Mouse (Mus musculus) midbrain, embryonic 14.5 days (tissue): ENCODE results near the gene Prmt2. TPM values are rescaled to one million over a fixed set of nuclear protein-coding genes. Genes with fewer than 3 reads are reported as not detected.

Experiments
- ATAC-seq: fragments of 200-750 bp; cut with Nextera tagmentation; 2 replicates; pipeline ENCODE4 v1.8.0; 2017; ENCODE audit warnings: moderate number of reproducible peaks, moderate library complexity; ENCODE audit not compliant: low FRiP score, low TSS enrichment
- DNase-seq: peaks from one replicate; pipeline ENCODE4 v3.0.0-alpha.2; 2015
- H3K27ac ChIP-seq: fragments of 300-500 bp; sonication (generic); replicated peaks from 2 replicates; pipeline ENCODE4 v1.5.1; 2014; ENCODE audit warnings: mild to moderate bottlenecking, low read depth, low read length, moderate library complexity
- H3K27me3 ChIP-seq: fragments of 300-500 bp; sonication (generic); 2 replicates; pipeline ENCODE4 v1.6.1; 2014; ENCODE audit warnings: low read length, control low read depth, mixed read lengths; ENCODE audit not compliant: control insufficient read depth, insufficient read depth
- H3K36me3 ChIP-seq: fragments of 300-500 bp; sonication (generic); 2 replicates; pipeline ENCODE4 v1.6.1; 2014; ENCODE audit warnings: low read length, control low read depth; ENCODE audit not compliant: control insufficient read depth, insufficient read depth
- H3K4me1 ChIP-seq: fragments of 300-500 bp; sonication (generic); 2 replicates; pipeline ENCODE4 v1.6.1; 2014; ENCODE audit warnings: mild to moderate bottlenecking, antibody characterized with exemption, low read length, control low read depth; ENCODE audit not compliant: control insufficient read depth, insufficient read depth
- H3K4me2 ChIP-seq: fragments of 300-500 bp; sonication (generic); 2 replicates; pipeline ENCODE4 v1.6.1; 2014; ENCODE audit warnings: mild to moderate bottlenecking, low read length, moderate library complexity
- H3K4me3 ChIP-seq: fragments of 300-500 bp; sonication (generic); replicated peaks from 2 replicates; pipeline ENCODE4 v1.5.1; 2014; ENCODE audit warnings: low read depth, low read length
- H3K9ac ChIP-seq: fragments of 300-500 bp; sonication (generic); replicated peaks from 2 replicates; pipeline ENCODE4 v1.6.1; 2014; ENCODE audit warnings: mild to moderate bottlenecking, low read length, moderate library complexity
- H3K9me3 ChIP-seq: fragments of 300-500 bp; sonication (generic); 2 replicates; pipeline ENCODE4 v1.6.1; 2016; ENCODE audit warnings: low read length, control low read depth, mixed read lengths; ENCODE audit not compliant: control insufficient read depth
- WGBS: fragments of 180-500 bp; shearing (Covaris S2); extraction: QIAGEN DNeasy Blood & Tissue Kit; methylation state at CpG from one replicate; pipeline ENCODE4 v1.1.7; 2014; 5-methylcytosine and 5-hydroxymethylcytosine counted together
- polyA plus RNA-seq: library from polyadenylated mRNA; unstranded; fragments of >200 nt; fragmentation: Nextera tagmentation; extraction: Ambion mirVana; gene quantifications from 2 replicates; pipeline ENCODE4 v1.2.1, GENCODE M21; 2014

Prmt2 gene
- 357 and 385 TPM in 2 replicates for polyA plus RNA-seq

DNA sequence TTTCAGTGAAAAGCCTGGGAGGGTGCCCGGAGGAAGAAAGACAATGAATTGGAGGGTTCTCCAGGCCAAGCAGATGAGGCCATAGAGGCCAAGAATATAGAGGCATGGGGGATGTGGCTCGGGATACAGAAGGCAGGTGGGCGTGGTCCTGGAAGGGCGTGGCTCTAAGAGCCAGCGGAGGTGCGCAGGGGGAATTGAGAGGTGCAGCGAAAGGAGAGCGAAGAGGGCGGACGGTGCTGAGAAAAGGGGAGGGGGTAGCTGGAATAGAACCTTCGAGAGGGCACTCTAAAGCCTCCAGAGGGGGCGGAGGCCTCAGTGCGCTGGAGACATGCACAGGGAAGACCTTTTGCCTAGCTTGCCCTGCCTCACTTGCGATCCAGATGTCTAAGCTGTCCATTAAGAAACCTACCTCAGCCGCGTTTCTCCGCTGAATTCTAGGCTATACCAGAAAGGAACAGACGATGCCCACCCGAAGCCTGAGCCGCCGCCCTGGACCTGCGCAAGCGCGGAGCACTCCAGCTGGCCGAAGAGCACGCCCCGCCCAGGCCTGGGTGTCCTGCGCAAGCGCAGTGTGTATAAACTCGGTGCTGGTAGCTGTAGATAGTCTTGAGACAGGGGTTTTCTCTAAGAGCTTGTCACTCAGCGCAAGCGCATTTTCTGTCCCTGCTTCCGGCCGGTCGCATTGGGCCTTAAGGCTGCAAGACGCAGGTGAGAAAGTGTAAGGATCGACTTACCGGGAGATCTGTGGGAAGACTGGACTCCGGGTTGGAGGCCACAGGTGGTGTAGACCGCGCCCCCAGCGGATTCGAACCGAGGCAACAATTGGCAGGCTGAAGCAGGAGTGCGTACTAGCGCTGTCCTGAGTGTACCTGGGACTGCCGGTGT is at the start of gene Prmt2:
Prmt2 (minus strand) TSS at position 525 of the 885 bp plus-strand sequence.
- Histone ChIP-seq H3K9me3 (no peaks in the 10 kb centered on the region), H3K36me3 (0 out of 2 replicates have a peak, but pooled peaks cover 9% of the 10 kb centered on the region), H3K9ac (peak within 1 kb of the TSS; percentile 83), H3K4me2 (peak within 1 kb of the TSS; percentile 69), H3K27ac (peak within 1 kb of the TSS; percentile 95), H3K27me3 (no peaks in the 10 kb centered on the region), H3K4me3 (peak within 1 kb of the TSS; percentile 76), H3K4me1 (peaks cover 26% of the 10 kb centered on the region)
- under 1% methylated on average over 47 of the region's 47 CpGs for WGBS
- ATAC-seq (peak; percentile 97), DNase-seq (peak; percentile 98)

DNA sequence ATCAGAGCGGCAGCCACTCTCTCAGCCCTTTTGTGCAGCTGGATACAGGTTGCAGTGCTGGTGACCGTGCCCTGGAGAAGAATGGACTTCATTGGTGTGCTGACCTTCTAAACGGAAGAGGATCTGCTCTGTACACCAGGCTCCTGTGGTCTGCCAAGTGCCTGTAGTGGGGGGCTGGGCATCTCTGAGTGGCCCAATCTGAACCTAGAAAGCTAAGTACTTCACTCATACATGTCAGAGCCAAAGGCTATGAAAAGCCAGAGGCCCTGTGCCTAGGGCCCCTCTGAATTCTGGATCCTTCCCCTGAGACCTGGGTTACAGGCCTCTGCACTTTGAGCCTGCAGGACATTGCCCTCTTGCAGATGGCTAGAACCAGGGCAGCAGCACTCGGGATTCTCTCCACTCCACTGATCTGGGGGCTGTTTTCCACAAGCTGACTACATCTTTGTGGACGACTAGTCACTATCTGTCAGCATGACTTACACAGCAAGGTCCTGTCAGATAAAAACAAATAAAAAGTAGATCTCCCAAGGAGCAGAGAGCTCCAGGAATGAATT is 41.0 kb upstream of the Prmt2 start:
- no peak overlapping the region for H3K4me3 ChIP-seq
- WGBS = 66% methylated on average over 5 of the region's 5 CpGs
- ATAC-seq (no peak), DNase-seq (no peak)
- no peak overlapping the region for H3K27ac ChIP-seq
- H3K4me2 ChIP-seq = no peak overlapping the region
- no peaks in the 10 kb centered on the region for H3K9me3 ChIP-seq
- H3K9ac ChIP-seq = no peak overlapping the region
- no peaks in the 10 kb centered on the region for H3K27me3 ChIP-seq
- H3K4me1 ChIP-seq = no peaks in the 10 kb centered on the region
- H3K36me3 ChIP-seq = peaks cover 91% of the 10 kb centered on the region

DNA sequence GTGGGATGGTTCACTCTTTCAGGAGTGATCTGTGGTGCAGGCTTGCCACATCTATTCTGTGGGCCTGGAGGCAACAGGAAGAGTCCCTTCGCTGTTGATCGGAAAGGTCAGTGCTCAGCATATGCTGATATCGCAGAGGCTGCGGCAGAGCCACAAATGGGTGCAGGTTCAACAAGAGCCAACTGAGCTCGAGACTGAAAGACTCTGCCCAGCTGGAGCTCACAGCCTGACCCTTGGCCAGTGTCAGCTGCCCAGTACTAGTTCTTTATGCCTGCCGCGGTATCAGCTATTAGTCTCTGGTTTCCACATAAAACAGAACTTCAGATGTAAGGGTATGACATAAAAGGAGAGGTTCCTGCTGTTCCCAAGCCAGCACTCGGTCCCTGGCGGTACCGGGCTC is 37.6 kb upstream of the Prmt2 start:
- no peak for ATAC-seq
- DNase-seq = no peak
- Histone ChIP-seq H3K9ac (no peak overlapping the region), H3K4me3 (no peak overlapping the region), H3K27ac (no peak overlapping the region), H3K36me3 (peaks cover 92% of the 10 kb centered on the region), H3K4me2 (no peak overlapping the region), H3K4me1 (no peaks in the 10 kb centered on the region), H3K27me3 (no peaks in the 10 kb centered on the region), H3K9me3 (no peaks in the 10 kb centered on the region)
- WGBS = 82% methylated on average over 10 of the region's 10 CpGs

DNA sequence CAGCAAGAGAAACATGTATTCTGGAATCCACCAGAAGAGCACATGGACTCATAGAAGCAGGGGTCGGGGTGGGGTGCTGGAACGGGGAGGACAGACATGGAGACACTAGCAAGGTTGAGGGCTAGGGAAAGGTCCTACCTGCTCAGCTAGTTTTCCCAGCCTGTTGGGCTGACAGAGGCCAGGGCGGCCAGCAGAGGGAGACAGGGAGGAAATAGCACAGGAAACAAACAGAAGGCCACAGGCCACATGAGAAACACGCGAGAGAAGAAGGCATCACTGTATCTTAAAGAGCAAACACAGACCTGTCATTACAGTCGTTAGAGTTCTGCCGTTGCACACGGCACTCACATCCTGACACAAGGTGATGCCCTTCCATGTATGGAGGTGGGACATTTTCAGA is 33.6 kb upstream of the Prmt2 start:
- no peak overlapping the region for H3K4me2 ChIP-seq
- H3K9ac ChIP-seq = no peak overlapping the region
- DNase-seq (peak; percentile 46), ATAC-seq (no peak)
- peaks cover 94% of the 10 kb centered on the region for H3K36me3 ChIP-seq
- no peaks in the 10 kb centered on the region for H3K9me3 ChIP-seq
- H3K27ac ChIP-seq = no peak overlapping the region
- no peak overlapping the region for H3K4me3 ChIP-seq
- no peaks in the 10 kb centered on the region for H3K27me3 ChIP-seq
- WGBS = 57% methylated on average over 8 of the region's 8 CpGs
- H3K4me1 ChIP-seq = no peaks in the 10 kb centered on the region

DNA sequence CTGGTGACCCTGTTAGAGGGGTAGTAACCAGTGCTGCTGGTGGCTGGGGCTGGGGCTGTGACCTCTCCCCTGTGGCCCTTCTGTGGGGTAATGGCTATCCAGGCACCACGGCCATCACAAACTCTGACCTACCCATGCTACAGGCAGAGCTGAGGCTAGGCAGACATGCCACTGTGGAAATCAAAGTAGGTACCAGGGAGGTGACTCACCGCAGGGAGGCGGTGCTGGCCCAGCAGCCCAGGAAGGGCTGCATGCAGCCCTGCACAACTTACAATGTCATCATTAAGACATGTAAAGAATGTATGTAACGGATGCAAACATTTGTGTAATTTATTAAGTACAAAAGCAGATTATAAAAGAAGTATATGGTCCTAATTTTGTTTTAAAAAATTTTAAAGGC is 24.8 kb upstream of the Prmt2 start:
- Histone ChIP-seq H3K4me2 (no peak overlapping the region), H3K36me3 (peaks cover 42% of the 10 kb centered on the region), H3K27ac (no peak overlapping the region), H3K9me3 (no peaks in the 10 kb centered on the region), H3K9ac (no peak overlapping the region), H3K27me3 (no peaks in the 10 kb centered on the region), H3K4me1 (no peaks in the 10 kb centered on the region), H3K4me3 (no peak overlapping the region)
- WGBS = 70% methylated on average over 4 of the region's 4 CpGs
- DNase-seq = no peak
- no peak for ATAC-seq

DNA sequence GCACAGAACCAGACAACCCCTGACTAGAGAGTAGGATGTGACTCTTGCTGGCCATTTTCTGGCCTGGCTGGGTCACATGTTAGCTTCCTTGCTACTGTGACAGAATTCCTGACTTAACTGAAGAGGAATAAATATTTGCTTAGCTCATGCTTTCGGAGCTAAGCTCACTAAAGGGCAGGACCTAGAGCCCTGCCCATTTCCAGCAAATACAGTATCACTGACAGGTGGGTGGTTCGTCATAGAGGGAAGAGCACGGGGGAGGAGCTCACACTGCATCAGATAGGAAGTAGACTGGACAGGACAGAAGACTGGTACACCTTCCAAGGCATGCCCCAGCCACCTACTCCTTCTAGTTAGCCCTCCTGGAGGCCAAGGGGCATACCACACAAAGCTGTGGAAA is 23.8 kb upstream of the Prmt2 start:
- ATAC-seq = no peak
- 80% methylated on average over 3 of the region's 3 CpGs for WGBS

DNA sequence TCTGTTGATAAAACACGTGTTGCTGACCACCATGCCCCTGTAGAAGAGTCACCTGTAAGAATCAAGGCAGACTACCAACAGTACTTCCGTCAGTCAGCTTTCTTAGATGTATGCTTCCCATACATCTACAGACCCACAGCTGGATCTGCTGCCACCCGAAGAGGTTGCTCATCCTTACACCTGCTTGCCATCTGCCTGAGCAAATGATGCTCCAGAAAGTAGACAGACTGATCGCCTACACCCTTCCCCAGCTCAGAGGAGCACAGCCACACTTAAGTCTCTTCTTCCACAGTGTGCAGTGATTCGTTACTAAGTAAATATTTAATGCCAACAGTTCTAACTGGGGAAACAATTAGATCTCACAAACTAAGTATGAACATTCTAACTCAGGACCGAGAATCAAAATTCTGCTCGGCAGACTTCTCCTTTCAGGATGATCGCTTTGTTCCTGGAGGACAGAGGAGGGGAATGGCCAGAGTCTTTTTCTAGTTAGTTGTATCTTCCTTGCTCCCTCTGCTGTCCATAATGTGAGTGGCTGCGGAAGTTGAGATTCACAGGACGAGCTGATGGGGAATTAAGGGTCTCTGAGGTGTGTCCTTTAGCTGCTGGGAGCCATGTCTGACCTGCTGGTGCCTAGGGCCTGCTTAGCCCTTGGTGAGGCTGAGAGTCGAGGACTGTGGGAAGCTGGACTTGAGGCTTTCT is 22.8 kb upstream of the Prmt2 start:
- no peak for ATAC-seq
- no peak overlapping the region; the same call in 1 of the 2 replicates for H3K27ac ChIP-seq
- H3K4me2 ChIP-seq = no peak overlapping the region
- 58% methylated on average over 11 of the region's 11 CpGs for WGBS
- DNase-seq = peak; percentile 73
- H3K36me3 ChIP-seq = peaks cover 25% of the 10 kb centered on the region
- no peaks in the 10 kb centered on the region for H3K9me3 ChIP-seq
- H3K9ac ChIP-seq = no peak overlapping the region
- H3K27me3 ChIP-seq = no peaks in the 10 kb centered on the region
- H3K4me3 ChIP-seq = no peak overlapping the region
- H3K4me1 ChIP-seq = no peaks in the 10 kb centered on the region

More for the DNA sequence above, 23.8 kb upstream of the Prmt2 start:
- Histone ChIP-seq H3K4me2 (no peak overlapping the region), H3K27me3 (no peaks in the 10 kb centered on the region), H3K9ac (no peak overlapping the region), H3K4me3 (no peak overlapping the region), H3K27ac (no peak overlapping the region), H3K36me3 (peaks cover 35% of the 10 kb centered on the region), H3K4me1 (no peaks in the 10 kb centered on the region), H3K9me3 (no peaks in the 10 kb centered on the region)
- no peak for DNase-seq

DNA sequence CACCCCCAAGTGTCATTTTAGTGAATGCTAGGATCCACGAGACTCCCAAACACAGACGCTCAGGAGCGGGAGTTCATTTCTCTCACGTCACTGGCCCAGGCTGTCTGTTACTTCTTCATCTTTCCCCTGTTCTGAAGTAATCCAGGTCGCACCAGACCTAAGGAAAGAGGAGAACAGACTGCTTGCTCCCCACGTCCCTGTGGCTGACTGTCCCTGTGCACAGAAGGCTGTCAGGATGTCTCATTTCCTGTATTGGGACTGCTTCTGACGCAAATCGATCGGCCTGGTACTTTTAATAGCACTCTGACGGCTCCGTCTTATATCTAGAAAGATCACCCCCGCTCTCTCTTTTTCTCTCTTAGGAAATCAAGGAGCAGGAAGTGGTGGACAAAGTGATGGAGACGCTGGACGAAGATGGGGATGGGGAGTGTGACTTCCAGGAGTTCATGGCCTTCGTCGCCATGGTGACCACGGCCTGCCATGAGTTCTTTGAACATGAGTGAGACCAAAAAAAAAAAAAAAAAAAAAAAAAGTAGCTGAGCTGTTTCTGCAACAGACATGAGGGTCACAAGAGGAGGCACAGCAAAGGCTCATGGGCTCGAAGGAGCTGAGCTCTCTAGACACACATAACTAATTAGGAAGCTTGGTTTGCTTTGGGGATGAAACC is 22.0 kb upstream of the Prmt2 start:
- DNase-seq = peak; percentile 21
- peaks cover 17% of the 10 kb centered on the region for H3K36me3 ChIP-seq
- no peaks in the 10 kb centered on the region for H3K4me1 ChIP-seq
- ATAC-seq = no peak
- no peaks in the 10 kb centered on the region for H3K9me3 ChIP-seq
- H3K27me3 ChIP-seq = no peaks in the 10 kb centered on the region
- no peak overlapping the region for H3K9ac ChIP-seq
- no peak overlapping the region for H3K27ac ChIP-seq
- WGBS = 73% methylated on average over 18 of the region's 18 CpGs
- H3K4me3 ChIP-seq = no peak overlapping the region
- H3K4me2 ChIP-seq = no peak overlapping the region
